Mouse (Mus musculus) erythroblast, embryonic 14.5 days (primary cell): ENCODE data around the gene 1810043G02Rik.

Experiments
- GATA1 ChIP-seq: IDR thresholded peaks from 2 replicates; pipeline ENCODE4 v1.6.1; 2012; ENCODE audit warnings: low read length, inconsistent platforms, mixed read lengths
- TAL1 ChIP-seq: IDR thresholded peaks from 3 replicates; pipeline ENCODE4 v1.6.1; 2012; ENCODE audit warnings: low read length, inconsistent platforms, mixed read lengths

- TF ChIP-seq GATA1: no peak
- no peak for TF ChIP-seq TAL1
Observed at GRCm38 (mm10) chr10:78007203-78007602, 28.9 kb downstream of the 1810043G02Rik start.
